Mouse (Mus musculus): ENCODE measurements around the gene Tomm20l.
A peak's percentile ranks its signal among the peaks of the same experiment; 100 is the strongest.
"Not testable (repeated sequence)": the region's sequence is repeated elsewhere in the genome, so short reads cannot be mapped to it uniquely, and the experiment has no call there.

The Tomm20l gene

DNA sequence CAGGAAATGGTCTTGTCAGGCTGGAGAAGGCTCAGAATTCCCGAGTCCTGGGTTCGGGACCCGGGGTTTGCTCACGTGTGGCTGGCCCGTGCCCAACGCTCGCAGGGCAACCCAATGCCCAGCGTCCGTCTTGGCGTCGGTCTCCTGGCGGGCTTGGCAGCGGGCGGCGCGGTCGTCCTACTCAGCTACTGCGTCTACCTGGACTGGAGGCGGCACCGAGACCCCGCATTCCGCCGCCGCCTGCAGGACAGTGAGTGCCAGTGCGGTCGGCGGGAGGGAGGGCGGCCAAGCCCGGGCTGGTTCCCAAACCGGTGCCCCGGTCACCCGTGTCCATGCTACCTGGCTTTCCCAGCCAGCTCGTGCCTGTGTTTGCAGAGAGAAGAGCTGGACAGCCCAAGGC lies at the start of gene Tomm20l:
Gene Tomm20l, plus strand, starts transcription at position 98 of the 400 bp plus-strand sequence.
- peak; percentile 48 to 61 for DNase-seq

DNA sequence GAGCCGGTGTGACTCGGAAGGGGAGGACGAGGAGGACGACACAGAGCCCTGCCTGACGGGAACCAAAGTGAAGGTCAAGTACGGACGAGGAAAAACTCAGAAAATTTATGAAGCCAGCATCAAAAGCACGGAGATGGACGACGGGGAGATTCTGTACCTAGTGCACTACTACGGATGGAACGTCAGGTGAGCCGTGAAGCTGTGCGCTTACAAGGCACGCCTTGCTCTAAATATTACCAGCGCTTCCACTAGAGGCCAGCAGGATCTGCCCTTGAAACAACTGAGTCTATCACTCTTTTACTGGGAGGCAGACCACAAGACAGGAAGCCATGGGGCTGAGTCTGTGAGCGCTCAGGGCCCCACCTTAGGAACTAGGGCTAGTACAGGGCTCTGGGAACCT lies 41.4 kb upstream of the Tomm20l start:
- no peak for DNase-seq

DNA sequence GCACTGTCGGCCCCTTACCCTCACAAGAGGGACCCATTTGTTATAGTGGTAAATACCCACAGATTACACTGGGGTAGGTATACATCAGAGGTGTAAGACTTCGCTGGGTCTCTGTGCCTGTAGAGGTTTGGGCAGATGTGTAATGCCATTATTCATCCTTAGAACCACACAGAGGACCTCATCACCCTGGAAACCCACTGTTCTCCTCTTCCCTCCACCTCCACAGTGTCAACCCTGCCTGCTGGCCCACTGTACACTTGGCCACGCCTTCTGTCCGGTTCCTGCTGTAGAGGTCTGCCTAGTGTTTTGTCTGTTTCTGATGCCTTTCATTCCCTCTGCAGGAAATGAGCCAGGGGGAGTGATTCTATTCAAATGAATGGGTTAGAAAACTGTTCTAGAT lies 39.2 kb upstream of the Tomm20l start:
- no peak for DNase-seq

DNA sequence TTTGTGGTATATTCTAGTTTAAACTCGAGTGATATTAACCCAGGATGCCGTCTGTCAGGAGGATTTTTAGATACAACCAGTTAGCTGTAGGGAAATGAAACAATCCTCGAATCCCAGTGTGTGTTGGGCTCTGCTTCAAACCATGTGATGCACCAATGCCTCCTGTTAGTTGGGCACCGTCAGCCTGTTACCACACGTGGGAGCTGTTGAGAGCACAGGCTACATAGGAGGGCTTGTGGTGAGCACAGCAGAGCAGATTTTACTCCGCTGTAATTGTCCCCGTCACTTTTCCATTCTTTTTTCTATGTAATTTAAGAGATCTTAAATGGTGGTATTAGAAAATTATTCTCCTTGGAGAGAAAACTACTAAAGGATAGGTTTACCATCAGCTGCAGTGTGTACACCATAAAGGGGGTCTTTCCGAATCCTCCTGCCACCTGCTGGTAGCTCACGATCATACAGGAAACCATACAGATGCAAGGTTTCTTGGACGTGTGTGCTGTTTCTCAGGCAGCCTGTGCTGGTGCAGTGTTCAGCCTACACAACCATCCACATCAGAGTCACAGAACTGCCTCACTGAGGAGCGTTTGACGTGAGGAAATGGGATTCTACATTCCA lies 38.0 kb upstream of the Tomm20l start:
- DNase-seq, result peak; percentile 36 to 48

DNA sequence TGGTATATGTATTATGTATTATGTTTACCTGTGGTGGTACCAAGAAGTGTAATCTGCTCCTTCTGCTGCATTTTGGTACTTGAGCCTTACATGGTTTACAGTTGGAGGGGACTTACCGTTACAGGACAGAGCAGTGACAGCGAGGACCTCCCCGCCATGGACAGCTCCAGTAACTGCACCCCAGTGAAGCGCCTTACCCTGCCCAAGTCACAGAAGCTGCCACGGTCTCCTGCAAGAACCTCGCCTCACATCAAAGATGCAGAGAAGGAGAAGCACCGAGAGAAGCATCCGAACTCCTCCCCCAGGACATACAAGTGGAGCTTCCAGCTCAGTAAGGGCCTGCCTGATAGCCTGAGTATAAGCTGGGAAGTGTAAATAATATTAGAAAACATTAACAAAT lies 24.9 kb upstream of the Tomm20l start:
- DNase-seq, result no peak

DNA sequence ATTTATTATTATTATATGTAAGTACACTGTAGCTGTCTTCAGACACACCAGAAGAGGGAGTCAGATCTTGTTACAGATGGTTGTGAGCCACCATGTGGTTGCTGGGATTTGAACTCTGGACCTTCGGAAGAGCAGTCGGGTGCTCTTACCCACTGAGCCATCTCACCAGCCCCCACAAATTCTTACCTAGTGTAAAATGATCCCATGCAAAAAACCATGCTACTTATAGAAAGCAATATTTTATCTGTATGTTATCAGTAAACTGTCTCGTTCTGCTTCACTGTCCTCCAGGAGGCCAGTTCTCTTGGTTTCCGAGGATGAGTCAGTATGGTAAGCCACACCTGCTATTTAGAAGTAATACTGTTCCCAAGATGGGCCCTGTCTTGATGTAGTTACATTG lies 7.0 kb upstream of the Tomm20l start:
- DNase-seq, result not testable (repeated sequence)

DNA sequence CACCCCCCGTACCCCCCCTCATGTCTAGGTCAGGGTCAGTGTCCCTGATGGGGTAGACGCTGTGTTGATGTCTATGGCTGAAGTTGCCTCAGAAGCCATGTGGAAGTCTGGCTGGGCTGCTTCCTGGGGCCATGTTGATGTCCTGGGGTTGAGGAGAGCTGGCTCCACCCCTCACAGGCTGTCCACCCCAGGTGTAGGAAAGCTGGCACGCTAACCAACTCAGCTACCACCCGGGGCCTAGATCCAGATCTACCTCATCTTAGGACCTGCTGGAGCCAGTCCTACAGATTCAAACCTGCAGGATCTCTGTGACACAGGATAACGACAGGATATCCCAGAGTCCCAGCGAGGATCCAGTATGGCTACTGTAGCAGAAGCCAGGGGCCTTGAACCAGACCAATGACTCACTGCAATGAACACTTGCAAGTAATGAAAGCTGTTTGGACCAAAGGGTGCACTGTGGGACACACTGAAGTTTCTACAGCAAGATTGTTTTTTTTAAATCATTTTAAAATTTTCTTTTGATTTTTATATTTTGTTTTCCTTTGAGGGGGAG lies 3.9 kb upstream of the Tomm20l start:
- no peak for DNase-seq

DNA sequence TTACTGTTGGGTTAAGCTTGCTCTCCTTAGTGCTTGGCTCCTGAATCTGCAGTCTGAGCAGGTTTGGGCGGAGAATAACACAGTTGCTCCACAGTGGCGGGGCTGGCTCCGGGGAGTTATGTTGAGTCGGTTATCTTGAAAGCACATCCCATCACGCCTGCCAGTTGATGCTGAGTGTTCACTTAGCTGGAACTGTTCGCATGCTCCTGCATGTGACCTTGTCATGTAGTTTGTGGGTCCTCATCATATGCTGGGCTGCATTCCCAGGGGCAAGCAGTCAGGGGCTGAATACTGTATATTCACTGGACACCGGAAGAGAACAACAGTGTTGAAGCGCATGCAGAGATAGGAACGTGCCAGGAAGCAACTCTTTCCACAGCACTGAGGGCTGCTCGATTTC lies 1.8 kb downstream of the Tomm20l start:
- DNase-seq, result no peak

DNA sequence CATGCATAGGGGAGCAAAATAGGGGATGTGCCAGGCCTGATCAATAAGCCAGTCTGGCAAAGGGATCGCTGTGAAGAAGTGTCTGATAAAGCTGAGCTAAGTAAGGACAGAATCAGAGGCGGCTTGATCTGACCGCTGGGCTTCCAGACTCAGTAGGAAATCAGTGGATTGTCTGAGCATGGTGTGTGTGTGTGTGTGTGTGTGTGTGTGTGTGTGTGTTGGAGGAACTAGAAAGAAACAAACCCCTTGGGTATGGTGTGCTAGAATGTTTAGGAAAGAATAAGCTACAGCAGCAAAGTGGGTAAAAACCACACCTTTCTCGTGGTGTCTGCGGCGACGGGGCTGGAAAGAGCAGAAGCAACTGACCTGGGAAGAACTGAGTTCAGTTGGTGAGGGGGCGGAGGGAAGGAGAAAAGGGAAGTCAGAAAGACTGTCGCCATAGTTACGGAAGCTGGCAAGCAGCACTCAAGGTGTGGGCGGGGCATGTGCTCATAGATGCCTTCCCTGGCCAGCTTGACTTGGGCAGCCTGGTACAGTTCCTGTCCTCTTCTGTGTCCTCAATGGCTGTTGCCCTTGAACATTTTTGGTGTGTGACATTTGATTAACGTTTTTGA lies 2.6 kb downstream of the Tomm20l start:
- DNase-seq, result peak; percentile 21 to 40

DNA sequence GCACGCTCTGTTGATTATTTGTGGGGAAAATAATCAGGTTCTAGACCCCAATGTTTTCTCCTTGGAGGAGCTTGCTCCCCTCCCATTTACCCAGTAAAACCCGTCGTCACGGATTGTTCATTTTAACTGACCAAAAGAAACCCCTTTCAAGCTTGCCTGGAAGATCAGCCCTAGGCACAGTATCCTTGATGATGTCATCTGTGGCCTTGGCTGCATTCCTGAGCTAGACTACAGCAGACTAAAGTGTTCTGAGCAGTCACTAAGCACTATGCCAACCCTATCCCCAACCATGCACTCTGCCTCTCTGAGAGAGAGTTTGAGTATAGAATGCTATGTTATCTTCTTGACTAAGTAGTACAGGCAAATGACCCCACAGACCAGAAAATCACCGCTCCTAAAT lies 5.2 kb downstream of the Tomm20l start:
- DNase-seq, result no peak

DNA sequence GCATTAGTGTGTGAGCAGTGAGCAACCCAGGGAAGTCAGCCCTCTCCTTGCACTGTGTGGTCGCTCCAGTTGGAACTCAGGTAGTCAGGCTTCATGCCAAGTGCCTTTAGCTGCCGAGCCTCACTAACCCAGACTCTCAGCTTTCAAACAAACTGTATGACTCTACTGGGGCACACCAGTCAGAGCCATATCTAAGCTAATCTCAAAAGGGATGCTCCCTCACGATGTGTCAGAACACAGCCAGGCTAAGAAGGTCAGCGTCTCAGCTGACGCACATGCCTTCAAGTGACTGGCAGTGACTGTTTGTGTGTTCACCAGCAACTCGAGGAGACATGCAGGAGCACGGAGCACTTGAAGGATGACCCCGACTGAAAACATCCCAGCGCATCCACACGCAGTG lies 11.5 kb downstream of the Tomm20l start:
- peak; percentile 19 to 28 for DNase-seq

DNA sequence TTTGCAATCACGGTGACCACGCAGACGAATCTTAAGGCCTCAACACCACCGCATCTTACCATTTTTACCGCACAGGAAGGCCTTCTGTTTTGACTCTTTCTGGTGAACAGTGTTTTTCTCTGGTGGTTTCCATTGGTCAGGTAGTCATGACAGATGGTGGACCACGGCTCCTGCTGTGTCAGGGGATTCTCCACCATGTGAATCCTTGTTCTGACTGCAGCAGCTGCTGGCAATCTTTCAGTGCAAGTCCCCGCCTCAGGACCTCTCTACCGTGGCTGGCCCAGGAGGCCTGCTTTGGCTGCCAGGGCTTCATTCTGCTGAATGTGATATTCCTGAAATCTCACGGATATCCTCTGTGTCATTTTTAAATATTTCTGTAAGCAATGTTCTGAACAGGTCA lies 12.1 kb downstream of the Tomm20l start:
- DNase-seq, result peak; percentile 90 to 91

DNA sequence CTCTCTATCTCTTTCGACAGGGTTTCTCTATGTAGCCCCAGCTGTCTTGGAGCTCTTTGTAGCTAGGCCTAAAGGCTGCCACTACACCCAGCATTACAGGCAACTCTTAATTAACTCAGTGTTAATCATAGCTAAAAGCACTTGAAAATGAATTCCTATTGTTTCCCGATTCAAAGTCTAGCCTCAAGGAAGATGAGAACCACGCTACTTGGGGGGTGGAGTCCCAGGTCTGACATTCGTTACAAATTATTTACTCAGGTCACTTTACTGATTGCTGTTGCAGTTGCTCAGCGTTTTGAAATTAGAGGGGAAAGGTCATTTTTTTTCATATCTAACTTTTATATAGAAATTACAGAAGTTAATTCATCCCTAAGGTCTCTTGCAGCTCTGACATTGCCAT lies 24.4 kb downstream of the Tomm20l start:
- DNase-seq, result no peak

DNA sequence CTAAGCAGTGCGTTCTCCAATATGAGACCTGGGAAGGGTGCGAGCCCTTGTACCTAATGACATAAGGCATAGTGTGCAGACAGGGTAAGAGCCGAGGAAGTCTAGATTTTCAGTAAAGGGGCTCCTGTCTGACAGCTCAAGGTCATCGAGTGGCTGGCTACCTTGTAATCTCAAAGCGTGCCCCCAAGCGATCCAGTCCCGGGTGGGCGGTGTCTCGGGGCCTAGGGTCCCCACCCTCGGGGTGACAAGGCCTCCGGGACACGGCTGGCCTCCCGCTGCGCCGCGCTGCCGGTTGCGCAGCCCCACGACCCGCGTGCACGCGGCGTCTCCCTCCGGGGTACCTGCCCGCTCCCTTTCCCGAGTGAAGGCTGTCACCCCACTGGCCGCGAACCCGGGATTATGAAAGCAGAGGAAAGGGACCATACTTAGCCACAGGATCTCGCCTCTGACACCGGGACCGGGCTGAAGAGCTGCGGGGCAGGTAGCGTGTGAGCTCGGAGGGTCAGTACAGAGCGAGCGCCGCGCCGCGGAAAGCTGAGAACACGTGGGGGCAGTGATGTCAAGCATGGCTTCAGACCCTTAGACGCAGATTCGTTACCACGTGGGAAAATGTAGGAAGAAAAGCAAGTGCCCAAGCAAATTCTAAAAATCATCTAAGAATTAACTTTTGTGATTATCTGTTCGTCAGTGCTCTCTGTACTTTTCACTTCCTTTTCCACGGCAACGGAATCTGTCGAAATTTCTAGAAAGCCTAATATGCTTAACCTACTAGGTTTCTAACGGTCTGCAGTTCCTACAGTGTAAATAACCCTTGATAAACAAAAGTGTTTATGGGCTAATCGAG lies 25.1 kb downstream of the Tomm20l start, which contains the start of the genes Timm9 and 2700049A03Rik:
Gene Timm9, minus strand, starts transcription at position 555 of the 844 bp plus-strand sequence.
Gene 2700049A03Rik, plus strand, starts transcription at position 719 of the 844 bp plus-strand sequence.
- peak; percentile 77 to 84 for DNase-seq

DNA sequence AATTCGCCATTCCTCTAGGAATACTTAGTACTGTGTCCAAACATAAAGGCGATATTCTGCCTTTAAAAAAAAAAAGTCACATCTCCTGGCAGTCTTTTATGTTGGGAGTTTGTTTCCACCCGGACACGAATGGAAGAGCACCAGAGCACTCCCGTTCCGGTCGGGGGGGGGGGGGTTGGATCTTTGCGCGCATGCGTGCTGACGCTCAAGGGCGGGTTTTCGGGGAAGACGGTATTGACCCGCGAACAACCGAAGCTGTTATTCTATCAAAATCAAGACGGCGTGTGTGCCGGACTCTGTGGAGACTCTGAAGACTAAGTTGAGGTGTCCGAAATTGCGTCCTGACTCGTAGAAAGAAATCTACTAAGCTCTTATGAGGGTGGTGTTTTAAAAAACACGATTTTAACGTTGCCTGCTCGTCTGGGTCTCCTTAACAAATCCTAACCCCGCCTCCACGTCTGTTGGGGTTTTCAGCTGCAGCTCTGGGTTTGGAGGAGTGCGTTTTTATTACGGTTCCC lies 25.8 kb downstream of the Tomm20l start:
- peak; percentile 74 to 82 for DNase-seq

DNA sequence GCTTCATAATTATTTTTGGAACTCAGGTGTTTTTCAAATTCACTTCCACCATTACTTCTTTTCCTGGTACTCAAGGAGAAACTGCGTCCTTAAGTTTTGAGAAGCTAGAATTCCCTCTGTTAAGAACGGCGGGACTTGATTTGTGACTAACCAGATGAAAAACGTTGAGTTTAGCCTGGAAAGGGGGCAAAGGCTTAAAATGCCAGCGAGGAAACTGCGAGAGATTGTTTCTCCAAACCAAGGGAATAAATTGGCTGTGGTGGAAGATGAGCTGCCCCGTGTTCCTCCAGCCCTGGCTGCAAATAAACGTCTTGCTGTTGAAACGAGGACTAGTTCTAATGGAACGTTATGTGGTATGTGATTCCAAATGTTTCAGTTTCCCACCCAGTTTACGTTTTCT lies 26.5 kb downstream of the Tomm20l start:
- no peak for DNase-seq

DNA sequence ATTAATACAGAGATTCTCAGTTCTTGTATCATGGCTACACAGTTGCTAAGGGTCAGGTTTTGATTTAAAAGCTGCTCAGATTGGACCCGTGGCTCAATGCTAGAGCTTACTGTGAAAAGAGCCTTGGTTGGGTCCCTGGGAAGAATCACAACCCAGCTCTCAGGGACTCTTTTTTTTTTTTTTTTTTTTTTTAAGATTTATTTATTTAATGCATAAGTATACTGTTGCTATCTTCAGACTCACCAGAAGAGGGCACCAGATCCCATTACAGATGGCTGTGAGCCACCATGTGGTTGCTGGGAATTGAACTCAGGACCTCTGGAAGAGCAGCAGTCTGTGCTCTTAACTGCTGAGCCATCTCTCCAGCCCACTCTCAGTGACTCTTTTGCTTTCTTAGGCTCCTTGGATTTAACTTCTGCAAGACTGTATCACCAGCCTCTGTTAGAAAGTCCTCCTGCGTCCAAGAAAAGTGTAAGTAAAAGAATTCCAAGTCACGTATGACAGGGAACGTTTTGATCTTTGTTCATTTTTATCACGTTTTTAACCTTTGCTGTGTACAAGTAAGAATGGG lies 28.1 kb downstream of the Tomm20l start:
- no peak for DNase-seq

DNA sequence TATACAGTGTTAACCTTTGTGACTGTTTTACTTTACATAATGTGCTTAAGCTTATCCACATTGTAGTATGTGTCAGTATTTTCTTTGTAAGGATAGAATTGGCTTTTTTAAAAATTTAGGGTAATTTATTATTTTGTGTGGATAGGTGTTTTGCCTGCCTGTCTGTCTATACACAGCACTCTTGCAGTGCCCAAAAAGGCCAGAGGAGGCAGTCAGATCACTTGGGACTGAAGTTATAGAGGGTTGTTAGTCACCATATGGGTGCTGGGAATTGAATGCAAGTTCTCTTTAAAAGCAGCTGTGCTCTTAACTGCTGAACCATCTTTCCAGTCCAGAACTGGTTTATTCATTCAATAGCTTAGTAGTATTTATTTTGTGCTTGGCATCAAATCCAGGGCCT lies 30.0 kb downstream of the Tomm20l start:
- no peak for DNase-seq

DNA sequence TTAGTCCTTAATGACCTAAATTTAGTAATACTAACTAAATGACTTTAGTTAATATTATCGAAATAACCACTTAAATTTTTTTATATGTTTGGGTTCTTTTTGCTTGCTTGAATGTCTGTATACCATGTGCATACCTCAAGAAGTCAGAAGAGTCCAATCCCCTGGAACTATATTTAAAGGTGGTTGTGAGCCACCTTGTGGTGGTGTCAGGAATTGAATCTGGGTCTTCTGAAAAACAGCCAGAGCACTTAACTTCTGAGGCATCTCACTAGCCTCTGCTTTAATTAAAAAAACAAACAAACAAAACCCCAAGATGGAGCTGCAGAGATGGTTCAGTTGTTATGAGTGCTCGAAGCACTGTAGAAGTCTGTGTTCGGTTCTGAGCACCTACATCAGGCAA lies 36.4 kb downstream of the Tomm20l start:
- peak; percentile 55 to 66 for DNase-seq

DNA sequence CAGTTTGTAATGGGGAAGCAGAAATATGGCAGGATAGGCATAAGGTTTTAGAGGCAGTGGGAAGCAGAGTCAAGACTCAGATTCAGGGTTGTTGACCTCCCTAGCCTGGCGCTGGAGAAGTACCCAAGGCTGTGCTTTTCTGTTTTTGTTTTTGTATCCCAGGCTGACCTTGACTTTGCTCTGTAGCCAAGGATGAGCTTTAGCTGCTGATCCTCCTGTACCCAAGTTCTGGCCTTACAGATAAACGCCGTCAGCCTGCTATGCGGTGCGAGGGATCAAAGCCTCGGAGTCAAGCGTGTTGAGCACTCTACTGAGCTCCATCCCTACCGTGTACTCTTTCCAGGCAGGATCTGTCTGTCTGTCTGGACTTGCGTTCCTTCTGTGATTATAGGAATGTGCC lies 37.6 kb downstream of the Tomm20l start:
- no peak for DNase-seq

DNA sequence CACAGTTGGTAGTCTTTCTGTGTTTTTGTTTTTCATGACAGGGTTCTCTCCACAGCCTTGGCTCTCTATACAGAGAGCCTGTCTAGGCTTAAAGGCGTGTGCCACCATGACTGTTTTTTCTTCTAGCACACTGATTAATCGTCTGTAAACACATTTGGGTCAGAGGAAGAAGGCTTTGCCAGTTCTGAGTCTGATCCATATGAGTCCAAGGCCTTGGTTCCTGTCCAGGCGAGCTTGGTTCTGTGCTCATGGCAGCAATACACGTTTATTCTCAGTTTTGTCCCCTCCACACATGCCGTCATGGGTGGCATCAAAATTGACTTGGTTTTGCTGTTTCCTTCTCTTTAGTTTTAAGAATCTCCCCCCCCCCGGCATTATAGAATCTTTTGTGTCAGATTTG lies 38.2 kb downstream of the Tomm20l start:
- no peak for DNase-seq

DNA sequence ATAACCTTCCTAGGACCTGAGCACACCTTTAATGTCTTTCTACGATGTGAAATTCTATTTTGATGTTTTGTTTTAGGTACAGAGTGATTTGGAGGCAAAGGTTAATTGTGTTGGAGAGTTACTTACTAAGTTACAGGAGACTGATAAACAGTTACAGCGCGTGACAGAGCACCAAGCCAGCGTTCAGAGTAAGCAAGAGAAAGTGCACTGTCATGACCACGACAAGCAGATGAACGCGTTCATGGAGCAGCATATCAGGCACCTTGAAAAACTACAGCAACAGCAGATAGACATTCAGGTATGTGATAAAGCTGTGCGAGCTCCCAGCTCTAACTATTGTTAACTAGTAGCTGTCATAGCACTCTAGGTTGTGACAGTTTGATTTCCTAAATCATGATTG lies 38.9 kb downstream of the Tomm20l start:
- DNase-seq, result no peak

DNA sequence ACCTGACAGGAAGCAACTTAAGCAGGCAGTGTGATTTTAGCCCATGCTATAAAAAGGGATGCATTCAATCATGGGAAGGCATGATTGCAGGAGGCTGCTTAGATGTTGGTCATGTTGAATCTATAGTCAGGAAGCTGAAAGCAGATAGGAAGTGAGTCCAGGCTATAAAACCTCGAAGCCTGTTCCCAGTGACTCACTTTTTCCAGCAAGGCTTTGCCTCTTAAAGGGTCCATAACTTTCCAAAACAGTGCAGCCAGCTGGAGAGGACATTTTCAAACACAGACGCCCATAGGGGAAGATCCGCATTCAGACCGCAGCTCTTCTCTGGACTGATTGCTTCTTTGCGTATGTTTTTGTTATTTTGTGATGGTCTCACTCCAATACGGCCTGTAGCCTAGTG lies 43.8 kb downstream of the Tomm20l start:
- no peak for DNase-seq

Data from cerebellum, postnatal 36 days (tissue).